Mouse (Mus musculus): ENCODE data around the gene Sv2a.
"Not testable (repeated sequence)": the region's sequence is repeated elsewhere in the genome, so short reads cannot be mapped to it uniquely, and the experiment has no call there.

The Sv2a gene

GRCm38 (mm10) chr3:96173185-96173584, 7.8 kb upstream of the Sv2a start:
- no peak for DNase-seq (ENCODE audit: low read depth, low spot score)

GRCm38 (mm10) chr3:96174042-96174441, 6.9 kb upstream of the Sv2a start:
- DNase-seq (ENCODE audit: low read depth, low spot score), result not testable (repeated sequence)

- no peak for DNase-seq (ENCODE audit: low read depth, low spot score)
These were observed 5.7 kb upstream of the Sv2a start for GRCm38 (mm10) chr3:96175251-96175650.

- no peak for DNase-seq (ENCODE audit: low read depth, low spot score)
These were observed 2.5 kb upstream of the Sv2a start for GRCm38 (mm10) chr3:96178427-96178826.

GRCm38 (mm10) chr3:96178902-96179301, 2.0 kb upstream of the Sv2a start:
- DNase-seq (ENCODE audit: low read depth, low spot score), result no peak

- DNase-seq (ENCODE audit: low read depth, low spot score), result no peak
These were observed 1.4 kb upstream of the Sv2a start for GRCm38 (mm10) chr3:96179531-96179930.

GRCm38 (mm10) chr3:96181510-96182381, 795 bp downstream of the Sv2a start:
- DNase-seq (ENCODE audit: low read depth, low spot score), result no peak

- DNase-seq (ENCODE audit: low read depth, low spot score), result peak; percentile 69
These were observed 1.4 kb downstream of the Sv2a start for GRCm38 (mm10) chr3:96182382-96182776.

GRCm38 (mm10) chr3:96192977-96193376, 12.0 kb downstream of the Sv2a start:
- no peak for DNase-seq (ENCODE audit: low read depth, low spot score)

- DNase-seq (ENCODE audit: low read depth, low spot score), result no peak
These were observed 14.0 kb downstream of the Sv2a start for GRCm38 (mm10) chr3:96194966-96195365.

GRCm38 (mm10) chr3:96195616-96196313, 14.8 kb downstream of the Sv2a start:
- no peak for DNase-seq (ENCODE audit: low read depth, low spot score)

- no peak for DNase-seq (ENCODE audit: low read depth, low spot score)
These were observed 15.6 kb downstream of the Sv2a start for GRCm38 (mm10) chr3:96196437-96197128.

- peak; percentile 96 for DNase-seq (ENCODE audit: low read depth, low spot score)
These were observed 16.3 kb downstream of the Sv2a start for GRCm38 (mm10) chr3:96197129-96197749.

- DNase-seq (ENCODE audit: low read depth, low spot score), result no peak
These were observed 17.2 kb downstream of the Sv2a start for GRCm38 (mm10) chr3:96198181-96198580.

GRCm38 (mm10) chr3:96198601-96199251, 17.8 kb downstream of the Sv2a start:
- not testable (repeated sequence) for DNase-seq (ENCODE audit: low read depth, low spot score)

- DNase-seq (ENCODE audit: low read depth, low spot score), result no peak
These were observed 18.8 kb downstream of the Sv2a start for GRCm38 (mm10) chr3:96199731-96200130.

GRCm38 (mm10) chr3:96207819-96208218, 26.9 kb downstream of the Sv2a start:
- no peak for DNase-seq (ENCODE audit: low read depth, low spot score)

- no peak for DNase-seq (ENCODE audit: low read depth, low spot score)
These were observed 28.3 kb downstream of the Sv2a start for GRCm38 (mm10) chr3:96209242-96209641.

GRCm38 (mm10) chr3:96219191-96219641, 38.3 kb downstream of the Sv2a start:
- no peak for DNase-seq (ENCODE audit: low read depth, low spot score)

GRCm38 (mm10) chr3:96219661-96220130, 38.7 kb downstream of the Sv2a start, which contains the start of the genes Bola1 and Hist2h2ab:
Bola1 (minus strand) TSS chr3:96219709.
Hist2h2ab (plus strand) TSS chr3:96219865.
- peak; percentile 98 for DNase-seq (ENCODE audit: low read depth, low spot score)

Data from telencephalon, adult 2 months (tissue).